8 mouse cellular contexts compared by ENCODE assay signal in genomic region chr2:63702333-63703096, GRCm38 (mm10).
DNase-seq lines count a peak whose midpoint lies in the region; ATAC-seq lines count a peak whose summit lies in the region.

No protein-coding gene starts in this region.

- peak overlapping the region; percentile 66 for H3K27ac ChIP-seq in forebrain, embryonic 15.5 days (replicated peaks)
- peak overlapping the region; percentile 77 for H3K27ac ChIP-seq in hindbrain, embryonic 12.5 days
- H3K27ac ChIP-seq in lung, embryonic 16.5 days (ENCODE audit: low read length), result no peak overlapping the region; the same call in 1 of the 2 replicates

- H3K4me3 ChIP-seq in forebrain, embryonic 15.5 days, result peak overlapping the region; percentile 41
- H3K4me3 ChIP-seq in hindbrain, embryonic 12.5 days, result peak overlapping the region; percentile 35
- H3K4me3 ChIP-seq in lung, embryonic 16.5 days (ENCODE audit: low read length), result peak overlapping the region; percentile 50

- no peaks in the 10 kb centered on the region for H3K27me3 ChIP-seq in forebrain, embryonic 15.5 days
- no peaks in the 10 kb centered on the region for H3K27me3 ChIP-seq in hindbrain, embryonic 12.5 days
- H3K27me3 ChIP-seq in lung, embryonic 16.5 days (ENCODE audit: control insufficient read depth, insufficient read depth, low read depth, low read length), result no peaks in the 10 kb centered on the region

- ATAC-seq in forebrain, embryonic 15.5 days (replicated peaks), result peak; percentile 93
- peak; percentile 97 for ATAC-seq in hindbrain, embryonic 12.5 days (ENCODE audit: low FRiP score)
- ATAC-seq in lung, embryonic 16.5 days (ENCODE audit: low read depth), result peak; percentile 99
- ATAC-seq in monocyte, adult 5-6 weeks (replicated peaks; ENCODE audit: insufficient number of reproducible peaks, low FRiP score, low TSS enrichment, poor library complexity, severe bottlenecking), result no peak

- DNase-seq in urinary bladder, adult 2 months (ENCODE audit: low spot score), result peak; percentile 26
- no peak for DNase-seq in urinary bladder, postnatal 10 days (ENCODE audit: low spot score)
- peak; percentile 9 to 13 for DNase-seq in layer of hippocampus, postnatal 14 days (ENCODE audit: low spot score in 2 of 2)
- peak; percentile 34 for DNase-seq in right cerebral cortex, adult 18-20 months

- H3K4me2 ChIP-seq in forebrain, embryonic 15.5 days (replicated peaks), result peak overlapping the region; percentile 86
- H3K4me2 ChIP-seq in hindbrain, embryonic 12.5 days (replicated peaks), result peak overlapping the region; percentile 63
- H3K4me2 ChIP-seq in lung, embryonic 16.5 days (ENCODE audit: low read depth, low read length), result peak overlapping the region; percentile 79

- peak overlapping the region; percentile 51 for H3K9ac ChIP-seq in forebrain, embryonic 15.5 days (replicated peaks)
- H3K9ac ChIP-seq in hindbrain, embryonic 12.5 days, result peak overlapping the region; percentile 60
- peak overlapping the region; percentile 60 for H3K9ac ChIP-seq in lung, embryonic 16.5 days (ENCODE audit: low read length)

- WGBS in forebrain, embryonic 15.5 days, result 1% methylated on average over 21 of the region's 22 CpGs
- WGBS in hindbrain, embryonic 12.5 days, result 1% methylated on average over 22 of the region's 22 CpGs
- WGBS in lung, embryonic 16.5 days, result 1% methylated on average over 22 of the region's 22 CpGs

- H3K9me3 ChIP-seq in forebrain, embryonic 15.5 days, result no peaks in the 10 kb centered on the region
- H3K9me3 ChIP-seq in hindbrain, embryonic 12.5 days (replicated peaks), result no peaks in the 10 kb centered on the region
- no peaks in the 10 kb centered on the region for H3K9me3 ChIP-seq in lung, embryonic 16.5 days (ENCODE audit: control insufficient read depth, low read length)

- no peaks in the 10 kb centered on the region for H3K36me3 ChIP-seq in forebrain, embryonic 15.5 days
- H3K36me3 ChIP-seq in hindbrain, embryonic 12.5 days, result no peaks in the 10 kb centered on the region
- no peaks in the 10 kb centered on the region for H3K36me3 ChIP-seq in lung, embryonic 16.5 days (ENCODE audit: control insufficient read depth, insufficient read depth, low read length)

- peaks cover 25% of the 10 kb centered on the region for H3K4me1 ChIP-seq in forebrain, embryonic 15.5 days
- H3K4me1 ChIP-seq in hindbrain, embryonic 12.5 days, result peaks cover 12% of the 10 kb centered on the region
- H3K4me1 ChIP-seq in lung, embryonic 16.5 days (replicated peaks; ENCODE audit: control insufficient read depth, insufficient read depth, low read length), result peaks cover 8% of the 10 kb centered on the region
